Mouse (Mus musculus): ENCODE results near the gene Rtn4rl1. TPM values are rescaled to one million over a fixed set of nuclear protein-coding genes. Genes with fewer than 3 reads are reported as not detected.
A peak's percentile ranks its signal among the peaks of the same experiment; 100 is the strongest.

Rtn4rl1 gene
- polyA plus RNA-seq, 1 experiment from 2014 or later: 4.2 TPM

- Histone ChIP-seq H3K4me2 (ENCODE audit: low read length) (no peak overlapping the region), H3K4me1 (replicated peaks; ENCODE audit: insufficient read depth, low read length) (peaks cover 2% of the 10 kb centered on the region; the same call in 1 of the 2 replicates), H3K36me3 (ENCODE audit: insufficient read depth, low read length) (no peaks in the 10 kb centered on the region), H3K9me3 (replicated peaks; ENCODE audit: low read length) (no peaks in the 10 kb centered on the region), H3K27ac (no peak overlapping the region), H3K27me3 (ENCODE audit: insufficient read depth, low read length) (no peaks in the 10 kb centered on the region), H3K9ac (ENCODE audit: low read depth, low read length) (no peak overlapping the region), H3K4me3 (replicated peaks; ENCODE audit: low read depth, low read length) (no peak overlapping the region)
- ATAC-seq (replicated peaks; ENCODE audit: low FRiP score, low read depth) (no peak), DNase-seq (ENCODE audit: low spot score) (no peak)
- 67% methylated on average over 6 of the region's 6 CpGs for WGBS
- TF ChIP-seq CTCF (IDR thresholded peaks at IDR 0.05; ENCODE audit: low read depth): no peak
These were observed 35.7 kb downstream of the Rtn4rl1 start for GRCm38 (mm10) chr11:75229289-75229688.

- Histone ChIP-seq H3K9me3 (replicated peaks; ENCODE audit: low read length) (no peaks in the 10 kb centered on the region), H3K36me3 (ENCODE audit: insufficient read depth, low read length) (no peaks in the 10 kb centered on the region), H3K4me2 (ENCODE audit: low read length) (no peak overlapping the region), H3K9ac (ENCODE audit: low read depth, low read length) (no peak overlapping the region), H3K27ac (no peak overlapping the region), H3K27me3 (ENCODE audit: insufficient read depth, low read length) (no peaks in the 10 kb centered on the region), H3K4me3 (replicated peaks; ENCODE audit: low read depth, low read length) (no peak overlapping the region), H3K4me1 (replicated peaks; ENCODE audit: insufficient read depth, low read length) (peaks cover 8% of the 10 kb centered on the region; the same call in 1 of the 2 replicates)
- ATAC-seq (replicated peaks; ENCODE audit: low FRiP score, low read depth): no peak
- DNase-seq (ENCODE audit: low spot score): no peak
- WGBS: 92% methylated on average over 6 of the region's 6 CpGs
- TF ChIP-seq CTCF (IDR thresholded peaks at IDR 0.05; ENCODE audit: low read depth): no peak
These were observed 36.7 kb downstream of the Rtn4rl1 start for GRCm38 (mm10) chr11:75230272-75230760.

DNA sequence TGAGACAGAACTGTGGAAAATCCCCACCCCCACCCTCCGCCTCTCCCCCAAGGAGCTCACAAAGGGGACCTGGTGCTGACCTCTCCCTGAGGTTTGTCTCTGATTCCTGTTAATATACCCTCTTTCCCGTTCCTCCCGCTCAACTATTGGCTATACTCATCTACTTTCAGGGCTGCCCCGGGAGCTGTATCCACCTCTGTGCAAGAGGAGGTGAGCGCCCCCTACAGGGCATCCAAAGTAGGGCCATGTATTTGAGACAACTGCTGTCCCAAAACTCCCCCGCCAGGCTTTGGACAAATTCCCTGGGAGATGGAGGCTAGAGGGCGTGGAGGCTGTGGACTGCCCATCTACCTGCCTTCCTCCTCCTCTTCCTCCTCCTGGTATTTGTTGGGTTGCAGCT lies 38.2 kb downstream of the Rtn4rl1 start:
- Histone ChIP-seq H3K4me1 (replicated peaks; ENCODE audit: insufficient read depth, low read length) (peaks cover 8% of the 10 kb centered on the region; the same call in 1 of the 2 replicates), H3K27ac (no peak overlapping the region), H3K9ac (ENCODE audit: low read depth, low read length) (no peak overlapping the region), H3K27me3 (ENCODE audit: insufficient read depth, low read length) (no peaks in the 10 kb centered on the region), H3K9me3 (replicated peaks; ENCODE audit: low read length) (no peaks in the 10 kb centered on the region), H3K36me3 (ENCODE audit: insufficient read depth, low read length) (no peaks in the 10 kb centered on the region), H3K4me2 (ENCODE audit: low read length) (no peak overlapping the region), H3K4me3 (replicated peaks; ENCODE audit: low read depth, low read length) (no peak overlapping the region)
- DNase-seq (ENCODE audit: low spot score): peak; percentile 73
- 0 out of 2 replicates have a peak, but pooled peaks have one; percentile 29 for ATAC-seq (replicated peaks; ENCODE audit: low FRiP score, low read depth)
- 12% methylated on average over 7 of the region's 7 CpGs for WGBS
- peak; percentile 83 for TF ChIP-seq CTCF (IDR thresholded peaks at IDR 0.05; ENCODE audit: low read depth)

GRCm38 (mm10) chr11:75232434-75232833 lies 38.9 kb downstream of the Rtn4rl1 start:
- no peaks in the 10 kb centered on the region for H3K27me3 ChIP-seq (ENCODE audit: insufficient read depth, low read length)
- no peaks in the 10 kb centered on the region for H3K36me3 ChIP-seq (ENCODE audit: insufficient read depth, low read length)
- H3K4me1 ChIP-seq (replicated peaks; ENCODE audit: insufficient read depth, low read length): peaks cover 8% of the 10 kb centered on the region; the same call in 1 of the 2 replicates
- WGBS: 79% methylated on average over 4 of the region's 4 CpGs
- ATAC-seq (replicated peaks; ENCODE audit: low FRiP score, low read depth) (no peak), DNase-seq (ENCODE audit: low spot score) (no peak)
- H3K27ac ChIP-seq: no peak overlapping the region
- H3K4me3 ChIP-seq (replicated peaks; ENCODE audit: low read depth, low read length): no peak overlapping the region
- H3K9me3 ChIP-seq (replicated peaks; ENCODE audit: low read length): no peaks in the 10 kb centered on the region
- no peak for TF ChIP-seq CTCF (IDR thresholded peaks at IDR 0.05; ENCODE audit: low read depth)
- no peak overlapping the region for H3K4me2 ChIP-seq (ENCODE audit: low read length)
- no peak overlapping the region for H3K9ac ChIP-seq (ENCODE audit: low read depth, low read length)

- Histone ChIP-seq H3K27ac (no peak overlapping the region), H3K4me3 (replicated peaks; ENCODE audit: low read depth, low read length) (no peak overlapping the region), H3K9ac (ENCODE audit: low read depth, low read length) (no peak overlapping the region), H3K9me3 (replicated peaks; ENCODE audit: low read length) (no peaks in the 10 kb centered on the region), H3K4me1 (replicated peaks; ENCODE audit: insufficient read depth, low read length) (peaks cover 8% of the 10 kb centered on the region; the same call in 1 of the 2 replicates), H3K27me3 (ENCODE audit: insufficient read depth, low read length) (no peaks in the 10 kb centered on the region), H3K4me2 (ENCODE audit: low read length) (peak overlapping the region; percentile 38; the same call in 1 of the 2 replicates), H3K36me3 (ENCODE audit: insufficient read depth, low read length) (no peaks in the 10 kb centered on the region)
- 4% methylated on average over 16 of the region's 16 CpGs for WGBS
- DNase-seq (ENCODE audit: low spot score) (no peak), ATAC-seq (replicated peaks; ENCODE audit: low FRiP score, low read depth) (no peak)
- TF ChIP-seq CTCF (IDR thresholded peaks at IDR 0.05; ENCODE audit: low read depth): no peak
These were observed 41.2 kb downstream of the Rtn4rl1 start for GRCm38 (mm10) chr11:75234745-75235144.

DNA sequence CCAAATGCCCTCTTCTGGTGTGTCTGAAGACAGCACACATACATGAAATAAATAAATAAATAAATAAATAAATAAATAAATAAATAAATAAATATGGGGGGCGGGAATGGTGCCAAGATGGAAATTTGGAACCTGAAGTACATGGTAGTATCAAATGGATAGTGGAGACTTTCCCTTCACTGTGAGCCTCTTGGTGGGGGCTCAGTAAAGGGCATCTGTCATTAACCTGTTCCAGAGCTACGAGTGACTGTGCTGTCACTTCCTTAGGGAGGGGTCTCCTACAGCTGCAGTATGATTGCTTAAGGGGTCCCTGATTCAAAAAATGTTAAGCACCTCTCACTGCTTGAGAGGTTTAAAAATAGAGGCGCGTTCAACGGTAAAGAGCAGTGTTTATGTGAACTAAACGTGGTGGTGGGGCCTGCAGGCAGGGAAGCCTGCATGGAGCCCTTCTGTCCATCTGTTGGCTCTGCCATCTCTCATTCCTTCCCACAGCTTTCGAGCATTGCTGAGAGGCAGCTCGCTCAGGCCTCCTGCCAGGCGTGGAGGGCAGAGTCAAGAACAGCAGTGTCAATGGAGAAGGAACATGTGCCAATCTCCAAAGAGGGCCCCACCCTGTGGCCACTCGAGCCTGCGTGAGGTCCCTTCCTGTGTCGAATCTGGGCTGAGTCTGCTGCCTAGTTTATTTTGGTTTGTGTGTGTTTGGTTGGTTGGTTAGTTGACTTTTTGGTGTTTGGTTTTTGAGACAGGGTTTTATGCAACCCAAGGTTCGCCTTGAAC lies 46.8 kb downstream of the Rtn4rl1 start:
- WGBS: 78% methylated on average over 13 of the region's 13 CpGs
- H3K4me2 ChIP-seq (ENCODE audit: low read length): no peak overlapping the region
- no peaks in the 10 kb centered on the region for H3K36me3 ChIP-seq (ENCODE audit: insufficient read depth, low read length)
- H3K4me1 ChIP-seq (replicated peaks; ENCODE audit: insufficient read depth, low read length): no peaks in the 10 kb centered on the region
- no peak for ATAC-seq (replicated peaks; ENCODE audit: low FRiP score, low read depth)
- DNase-seq (ENCODE audit: low spot score): no peak
- H3K9me3 ChIP-seq (replicated peaks; ENCODE audit: low read length): no peaks in the 10 kb centered on the region
- no peak overlapping the region for H3K27ac ChIP-seq
- 0 out of 2 replicates have a peak, but pooled peaks have one; percentile 4 for TF ChIP-seq CTCF (IDR thresholded peaks at IDR 0.05; ENCODE audit: low read depth)
- no peak overlapping the region for H3K9ac ChIP-seq (ENCODE audit: low read depth, low read length)
- H3K27me3 ChIP-seq (ENCODE audit: insufficient read depth, low read length): no peaks in the 10 kb centered on the region
- no peak overlapping the region for H3K4me3 ChIP-seq (replicated peaks; ENCODE audit: low read depth, low read length)
